17 mouse cellular contexts compared by ENCODE assay signal in the genomic region with DNA sequence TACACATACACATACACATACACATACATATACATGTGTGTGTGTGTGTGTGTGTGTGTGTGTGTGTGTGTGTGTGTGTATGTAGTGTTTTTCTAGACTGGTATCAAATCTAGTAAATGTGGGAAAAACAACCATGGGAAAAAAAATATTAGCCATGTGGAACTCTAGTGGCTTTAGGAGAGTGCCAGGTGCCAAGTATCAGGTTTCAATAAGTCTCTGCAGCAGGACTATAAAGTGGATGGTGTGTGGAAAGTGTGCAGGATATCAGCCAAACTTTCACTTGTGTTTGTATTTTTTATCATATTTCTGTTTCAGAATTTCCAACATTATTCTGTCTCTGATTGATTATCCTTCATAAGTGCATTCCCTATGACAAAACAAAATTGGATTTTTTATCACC.
"Had no signal": no experiment of that assay in that cellular context is flagged by ENCODE, and none has a peak within 500 bp of the region (broad histone marks: within the 10 kb centered on the region; RNA-seq: fewer than 3 reads in every experiment).

No protein-coding gene starts in this region.

- H3K4me1 ChIP-seq: lung, embryonic 15.5 days; megakaryocyte, embryonic 14.5 days; midbrain, embryonic 13.5 days; midbrain, embryonic 15.5 days; neural tube, embryonic 12.5 days; stomach, embryonic 15.5 days had no signal

- H3K27me3 ChIP-seq: lung, embryonic 15.5 days; megakaryocyte, embryonic 14.5 days; midbrain, embryonic 13.5 days; midbrain, embryonic 15.5 days; neural tube, embryonic 12.5 days; stomach, embryonic 15.5 days had no signal

- H3K27ac ChIP-seq: lung, embryonic 15.5 days; macrophage; midbrain, embryonic 13.5 days; midbrain, embryonic 15.5 days; neural tube, embryonic 12.5 days; stomach, embryonic 15.5 days; stomach, postnatal 0 days had no signal

- H3K36me3 ChIP-seq: lung, embryonic 15.5 days; midbrain, embryonic 13.5 days; midbrain, embryonic 15.5 days; neural tube, embryonic 12.5 days; stomach, embryonic 15.5 days had no signal

- H3K9ac ChIP-seq: lung, embryonic 15.5 days; midbrain, embryonic 13.5 days; midbrain, embryonic 15.5 days; neural tube, embryonic 12.5 days; stomach, embryonic 15.5 days had no signal

- H3K9me3 ChIP-seq: lung, embryonic 15.5 days; midbrain, embryonic 13.5 days; midbrain, embryonic 15.5 days; neural tube, embryonic 12.5 days; stomach, embryonic 15.5 days had no signal

- DNase-seq: lung, adult 2 months; lung, postnatal 14 days; lung, postnatal 36 days; right cerebral cortex, postnatal 14 days; thymus, adult 2 months; thymus, postnatal 25 days; thymus, postnatal 4 days had no signal

- ATAC-seq: lung, postnatal 0 days; midbrain, embryonic 13.5 days; midbrain, embryonic 15.5 days had no signal

- H3K4me2 ChIP-seq: lung, embryonic 15.5 days; midbrain, embryonic 11.5 days; midbrain, embryonic 13.5 days; midbrain, embryonic 15.5 days; neural tube, embryonic 12.5 days; stomach, embryonic 15.5 days had no signal

- H3K4me3 ChIP-seq: lung, embryonic 15.5 days; megakaryocyte, embryonic 14.5 days; midbrain, embryonic 13.5 days; midbrain, embryonic 15.5 days; neural tube, embryonic 12.5 days; stomach, embryonic 15.5 days had no signal
